Mouse (Mus musculus) embryonic facial prominence, embryonic 10.5 days (tissue): ENCODE measurements at regions not wholly inside any gene's neighbourhood (a gene's known extent, or its start where the extent isn't known, plus 50 kb on each side); places are given as distances from the start of the nearest gene placed in this dataset.
A peak's percentile ranks its signal among the peaks of the same experiment; 100 is the strongest.

Experiments used
- DNase-seq: peaks from one replicate; pipeline ENCODE4 v3.0.0-alpha.2; 2017; ENCODE audit warnings: low spot score
- H3K27ac ChIP-seq: fragments of 300-500 bp; sonication (generic); replicated peaks from 2 replicates; pipeline ENCODE4 v1.5.1; 2016; ENCODE audit warnings: mild to moderate bottlenecking
- H3K27me3 ChIP-seq: fragments of 300-500 bp; sonication (generic); replicated peaks from 2 replicates; pipeline ENCODE4 v1.6.1; 2016; ENCODE audit warnings: low read depth, mild to moderate bottlenecking; ENCODE audit not compliant: poor library complexity, severe bottlenecking
- H3K36me3 ChIP-seq: fragments of 300-500 bp; sonication (generic); replicated peaks from 2 replicates; pipeline ENCODE4 v1.6.1; 2016; ENCODE audit warnings: mild to moderate bottlenecking, moderate library complexity
- H3K4me1 ChIP-seq: fragments of 300-500 bp; sonication (generic); 2 replicates; pipeline ENCODE4 v1.6.1; 2016
- H3K4me3 ChIP-seq: fragments of 300-500 bp; sonication (generic); 2 replicates; pipeline ENCODE4 v1.5.1; 2016; ENCODE audit warnings: mild to moderate bottlenecking, moderate library complexity
- H3K9me3 ChIP-seq: fragments of 300-500 bp; sonication (generic); 2 replicates; pipeline ENCODE4 v1.6.1; 2016; ENCODE audit warnings: mild to moderate bottlenecking
- WGBS: fragments of 180-500 bp; shearing (Covaris S2); methylation state at CpG from one replicate; pipeline ENCODE4 v1.1.7; 2016; 5-methylcytosine and 5-hydroxymethylcytosine counted together

- no peaks in the 10 kb centered on the region for H3K36me3 ChIP-seq
- DNase-seq = peak; percentile 57
- H3K27ac ChIP-seq = peak overlapping the region; percentile 81
- H3K27me3 ChIP-seq = no peaks in the 10 kb centered on the region
- H3K4me3 ChIP-seq = no peak overlapping the region
- H3K9me3 ChIP-seq = 0 out of 2 replicates have a peak, but pooled peaks cover 5% of the 10 kb centered on the region
- H3K4me1 ChIP-seq = peaks cover 40% of the 10 kb centered on the region
- 9% methylated on average over 3 of the region's 3 CpGs for WGBS
These were observed 257.4 kb upstream of the Zfp64 start for GRCm38 (mm10) chr2:169212676-169213257.

GRCm38 (mm10) chr2:169204254-169204752, 248.9 kb upstream of the Zfp64 start:
- Histone ChIP-seq H3K27me3 (no peaks in the 10 kb centered on the region), H3K27ac (no peak overlapping the region), H3K4me3 (no peak overlapping the region), H3K9me3 (0 out of 2 replicates have a peak, but pooled peaks cover 2% of the 10 kb centered on the region), H3K36me3 (no peaks in the 10 kb centered on the region), H3K4me1 (peaks cover 10% of the 10 kb centered on the region)
- 82% methylated on average over 19 of the region's 19 CpGs for WGBS
- no peak for DNase-seq

GRCm38 (mm10) chr2:169191974-169192373, 236.6 kb upstream of the Zfp64 start:
- Histone ChIP-seq H3K9me3 (no peaks in the 10 kb centered on the region), H3K27ac (0 out of 2 replicates have a peak overlapping the region, but pooled peaks have one; percentile 19), H3K4me1 (peaks cover 8% of the 10 kb centered on the region), H3K36me3 (no peaks in the 10 kb centered on the region), H3K4me3 (no peak overlapping the region), H3K27me3 (no peaks in the 10 kb centered on the region)
- WGBS = 78% methylated on average over 7 of the region's 7 CpGs
- no peak for DNase-seq

GRCm38 (mm10) chr2:169191465-169191864, 236.1 kb upstream of the Zfp64 start:
- no peak overlapping the region for H3K4me3 ChIP-seq
- H3K4me1 ChIP-seq = peaks cover 8% of the 10 kb centered on the region
- no peaks in the 10 kb centered on the region for H3K9me3 ChIP-seq
- H3K36me3 ChIP-seq = no peaks in the 10 kb centered on the region
- DNase-seq = no peak
- WGBS = 52% methylated on average over 10 of the region's 10 CpGs
- 0 out of 2 replicates have a peak overlapping the region, but pooled peaks have one; percentile 19 for H3K27ac ChIP-seq
- no peaks in the 10 kb centered on the region for H3K27me3 ChIP-seq

GRCm38 (mm10) chr2:169177565-169177964, 222.2 kb upstream of the Zfp64 start:
- no peak overlapping the region for H3K4me3 ChIP-seq
- H3K4me1 ChIP-seq = no peaks in the 10 kb centered on the region
- 0 out of 2 replicates have a peak, but pooled peaks cover 5% of the 10 kb centered on the region for H3K27me3 ChIP-seq
- 78% methylated on average over 3 of the region's 3 CpGs for WGBS
- no peaks in the 10 kb centered on the region for H3K36me3 ChIP-seq
- no peak overlapping the region for H3K27ac ChIP-seq
- no peak for DNase-seq
- H3K9me3 ChIP-seq = 0 out of 2 replicates have a peak, but pooled peaks cover under 1% of the 10 kb centered on the region

- Histone ChIP-seq H3K27ac (no peak overlapping the region), H3K27me3 (no peaks in the 10 kb centered on the region), H3K9me3 (0 out of 2 replicates have a peak, but pooled peaks cover 4% of the 10 kb centered on the region), H3K4me3 (no peak overlapping the region), H3K36me3 (no peaks in the 10 kb centered on the region), H3K4me1 (peaks cover 4% of the 10 kb centered on the region; the same call in 1 of the 2 replicates)
- WGBS = 76% methylated on average over 5 of the region's 5 CpGs
- DNase-seq = no peak
These were observed 213.4 kb upstream of the Zfp64 start for GRCm38 (mm10) chr2:169168795-169169194.

- no peak overlapping the region for H3K27ac ChIP-seq
- no peaks in the 10 kb centered on the region for H3K36me3 ChIP-seq
- no peak overlapping the region for H3K4me3 ChIP-seq
- 0 out of 2 replicates have a peak, but pooled peaks cover 4% of the 10 kb centered on the region for H3K9me3 ChIP-seq
- peaks cover 4% of the 10 kb centered on the region; the same call in 1 of the 2 replicates for H3K4me1 ChIP-seq
- 86% methylated on average over 6 of the region's 6 CpGs for WGBS
- no peak for DNase-seq
- H3K27me3 ChIP-seq = no peaks in the 10 kb centered on the region
These were observed 213.0 kb upstream of the Zfp64 start for GRCm38 (mm10) chr2:169168376-169168775.

- WGBS = 81% methylated on average over 8 of the region's 8 CpGs
- H3K4me3 ChIP-seq = no peak overlapping the region
- no peaks in the 10 kb centered on the region for H3K27me3 ChIP-seq
- no peaks in the 10 kb centered on the region for H3K36me3 ChIP-seq
- H3K9me3 ChIP-seq = no peaks in the 10 kb centered on the region
- peaks cover 15% of the 10 kb centered on the region for H3K4me1 ChIP-seq
- DNase-seq = no peak
- no peak overlapping the region for H3K27ac ChIP-seq
These were observed 206.3 kb upstream of the Zfp64 start for GRCm38 (mm10) chr2:169161651-169162050.

- H3K27me3 ChIP-seq = no peaks in the 10 kb centered on the region
- no peak overlapping the region for H3K27ac ChIP-seq
- peaks cover 20% of the 10 kb centered on the region for H3K4me1 ChIP-seq
- H3K4me3 ChIP-seq = no peak overlapping the region
- no peak for DNase-seq
- no peaks in the 10 kb centered on the region for H3K36me3 ChIP-seq
- 61% methylated on average over 11 of the region's 11 CpGs for WGBS
- no peaks in the 10 kb centered on the region for H3K9me3 ChIP-seq
These were observed 203.4 kb upstream of the Zfp64 start for GRCm38 (mm10) chr2:169158760-169159159.

- WGBS = 63% methylated on average over 17 of the region's 17 CpGs
- Histone ChIP-seq H3K27ac (no peak overlapping the region), H3K27me3 (no peaks in the 10 kb centered on the region), H3K4me3 (no peak overlapping the region), H3K4me1 (peaks cover 20% of the 10 kb centered on the region), H3K9me3 (no peaks in the 10 kb centered on the region), H3K36me3 (no peaks in the 10 kb centered on the region)
- DNase-seq = peak; percentile 35
These were observed 202.8 kb upstream of the Zfp64 start for GRCm38 (mm10) chr2:169158005-169158673.

- 47% methylated on average over 8 of the region's 8 CpGs for WGBS
These were observed 201.5 kb upstream of the Zfp64 start for GRCm38 (mm10) chr2:169156908-169157307.

GRCm38 (mm10) chr2:169154881-169155280, 199.5 kb upstream of the Zfp64 start:
- no peak overlapping the region for H3K27ac ChIP-seq
- no peaks in the 10 kb centered on the region for H3K36me3 ChIP-seq
- no peaks in the 10 kb centered on the region for H3K9me3 ChIP-seq
- 89% methylated on average over 12 of the region's 12 CpGs for WGBS
- H3K4me3 ChIP-seq = no peak overlapping the region
- DNase-seq = no peak
- H3K27me3 ChIP-seq = no peaks in the 10 kb centered on the region
- peaks cover 26% of the 10 kb centered on the region for H3K4me1 ChIP-seq

More at GRCm38 (mm10) chr2:169156908-169157307, 201.5 kb upstream of the Zfp64 start:
- no peaks in the 10 kb centered on the region for H3K9me3 ChIP-seq
- DNase-seq = peak; percentile 25
- no peaks in the 10 kb centered on the region for H3K27me3 ChIP-seq
- no peak overlapping the region for H3K4me3 ChIP-seq
- peaks cover 20% of the 10 kb centered on the region for H3K4me1 ChIP-seq
- H3K36me3 ChIP-seq = no peaks in the 10 kb centered on the region
- H3K27ac ChIP-seq = peak overlapping the region; percentile 51

GRCm38 (mm10) chr2:169147655-169148054, 192.3 kb upstream of the Zfp64 start:
- H3K27me3 ChIP-seq = no peaks in the 10 kb centered on the region
- H3K9me3 ChIP-seq = no peaks in the 10 kb centered on the region
- H3K36me3 ChIP-seq = no peaks in the 10 kb centered on the region
- H3K4me1 ChIP-seq = peaks cover 6% of the 10 kb centered on the region; the same call in 1 of the 2 replicates
- no peak overlapping the region for H3K4me3 ChIP-seq
- WGBS = 86% methylated on average over 7 of the region's 7 CpGs
- no peak for DNase-seq
- no peak overlapping the region for H3K27ac ChIP-seq
